Mouse (Mus musculus) forebrain, embryonic 11.5 days (tissue): ENCODE measurements around the gene Hivep3. TPM values are rescaled to one million over a fixed set of nuclear protein-coding genes. Genes with fewer than 3 reads are reported as not detected.

ENCODE experiments used
- ATAC-seq: fragments of 200-750 bp; cut with Nextera tagmentation; replicated peaks from 2 replicates; pipeline ENCODE4 v1.8.0; 2017; ENCODE audit warnings: moderate TSS enrichment; ENCODE audit not compliant: low FRiP score
- DNase-seq: peaks from one replicate; pipeline ENCODE4 v3.0.0-alpha.2; 2017; ENCODE audit warnings: low spot score
- H3K27ac ChIP-seq: fragments of 300-500 bp; sonication (generic); 2 replicates; pipeline ENCODE4 v1.5.1; 2014; ENCODE audit warnings: low read depth, low read length
- H3K27me3 ChIP-seq: fragments of 300-500 bp; sonication (generic); 2 replicates; pipeline ENCODE4 v1.6.1; 2014; ENCODE audit warnings: mild to moderate bottlenecking, low read length, mixed read lengths; ENCODE audit not compliant: control insufficient read depth, insufficient read depth
- H3K36me3 ChIP-seq: fragments of 300-500 bp; sonication (generic); 2 replicates; pipeline ENCODE4 v1.6.1; 2014; ENCODE audit warnings: mild to moderate bottlenecking, low read length, moderate library complexity, mixed read lengths; ENCODE audit not compliant: control insufficient read depth, insufficient read depth
- H3K4me1 ChIP-seq: fragments of 300-500 bp; sonication (generic); replicated peaks from 2 replicates; pipeline ENCODE4 v1.6.1; 2014; ENCODE audit warnings: low read length, mixed read lengths; ENCODE audit not compliant: control insufficient read depth, insufficient read depth
- H3K4me2 ChIP-seq: fragments of 300-500 bp; sonication (generic); 2 replicates; pipeline ENCODE4 v1.6.1; 2014; ENCODE audit warnings: low read depth, mild to moderate bottlenecking, low read length, moderate library complexity, mixed read lengths; ENCODE audit not compliant: severe bottlenecking
- H3K4me3 ChIP-seq: fragments of 300-500 bp; sonication (generic); 2 replicates; pipeline ENCODE4 v1.5.1; 2014; ENCODE audit warnings: low read depth, low read length
- H3K9ac ChIP-seq: fragments of 300-500 bp; sonication (generic); 2 replicates; pipeline ENCODE4 v1.6.1; 2014; ENCODE audit warnings: low read length
- H3K9me3 ChIP-seq: fragments of 300-500 bp; sonication (generic); 2 replicates; pipeline ENCODE4 v1.6.1; 2016; ENCODE audit warnings: low read length, mixed read lengths; ENCODE audit not compliant: control insufficient read depth
- WGBS: fragments of 180-500 bp; shearing (Covaris S2); extraction: QIAGEN DNeasy Blood & Tissue Kit; methylation state at CpG from one replicate; pipeline ENCODE4 v1.1.7; 2014; 5-methylcytosine and 5-hydroxymethylcytosine counted together
- polyA plus RNA-seq: library from polyadenylated mRNA; unstranded; fragments of >200 nt; fragmentation: Nextera tagmentation; extraction: Ambion mirVana; gene quantifications from 2 replicates; pipeline ENCODE4 v1.2.1, GENCODE M21; 2014

Gene Hivep3
- polyA plus RNA-seq, 1 experiment from 2014 or later: 2.2 TPM

DNA sequence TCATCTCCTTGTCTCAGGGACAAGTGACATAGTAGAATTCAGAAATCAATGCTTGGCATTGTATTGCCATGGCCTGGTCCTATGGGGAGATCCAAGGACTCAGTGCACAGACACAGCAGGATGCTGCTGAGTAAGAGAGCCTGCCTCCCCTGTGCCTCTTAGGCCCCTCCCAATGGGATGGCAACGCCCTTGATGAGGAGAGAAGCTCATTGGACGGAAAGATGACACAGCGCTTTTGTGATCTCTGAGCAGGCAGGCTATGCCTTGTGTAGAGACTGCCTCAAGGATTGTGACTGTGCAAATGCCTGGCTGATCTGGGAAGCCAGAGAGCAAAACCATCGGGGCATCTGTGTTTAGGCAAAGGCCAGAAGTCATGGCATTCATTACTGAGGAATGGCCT is 16.6 kb downstream of the Hivep3 start:
- Histone ChIP-seq H3K4me2 (no peak overlapping the region), H3K9me3 (no peaks in the 10 kb centered on the region), H3K4me1 (no peaks in the 10 kb centered on the region), H3K27me3 (no peaks in the 10 kb centered on the region), H3K36me3 (no peaks in the 10 kb centered on the region), H3K9ac (no peak overlapping the region), H3K27ac (no peak overlapping the region), H3K4me3 (no peak overlapping the region)
- ATAC-seq (no peak), DNase-seq (no peak)
- WGBS: 36% methylated on average over 4 of the region's 4 CpGs

DNA sequence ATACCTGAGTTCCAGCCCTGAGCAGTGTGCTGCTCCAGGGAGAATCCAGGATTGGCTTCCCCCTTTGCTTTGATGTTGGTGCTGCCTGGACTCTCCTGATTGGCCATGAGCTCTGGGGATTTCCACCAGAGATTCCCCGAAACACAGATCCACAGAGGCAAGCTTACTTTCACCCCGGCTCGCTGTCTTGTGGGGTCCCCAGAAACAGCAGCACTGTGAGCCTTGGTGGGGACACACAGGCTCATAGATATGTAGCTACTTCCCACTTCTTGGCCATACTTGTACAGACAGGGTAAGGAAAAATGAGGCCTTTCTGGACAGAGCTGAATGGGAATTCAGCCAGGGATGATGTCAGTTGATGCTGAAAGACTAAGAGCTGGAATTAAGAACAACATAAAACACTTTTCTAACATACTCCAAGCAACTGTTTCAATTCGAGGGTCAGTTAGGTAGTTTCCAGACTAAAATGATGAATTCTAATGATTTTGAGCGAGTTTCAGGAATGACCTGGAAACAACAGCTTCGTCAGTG is 17.2 kb downstream of the Hivep3 start:
- 87% methylated on average over 6 of the region's 6 CpGs for WGBS
- H3K9ac ChIP-seq: no peak overlapping the region
- H3K36me3 ChIP-seq: no peaks in the 10 kb centered on the region
- no peaks in the 10 kb centered on the region for H3K4me1 ChIP-seq
- DNase-seq: no peak
- no peak overlapping the region for H3K4me2 ChIP-seq
- no peak overlapping the region for H3K27ac ChIP-seq
- ATAC-seq: no peak
- no peak overlapping the region for H3K4me3 ChIP-seq
- no peaks in the 10 kb centered on the region for H3K27me3 ChIP-seq
- no peaks in the 10 kb centered on the region for H3K9me3 ChIP-seq

DNA sequence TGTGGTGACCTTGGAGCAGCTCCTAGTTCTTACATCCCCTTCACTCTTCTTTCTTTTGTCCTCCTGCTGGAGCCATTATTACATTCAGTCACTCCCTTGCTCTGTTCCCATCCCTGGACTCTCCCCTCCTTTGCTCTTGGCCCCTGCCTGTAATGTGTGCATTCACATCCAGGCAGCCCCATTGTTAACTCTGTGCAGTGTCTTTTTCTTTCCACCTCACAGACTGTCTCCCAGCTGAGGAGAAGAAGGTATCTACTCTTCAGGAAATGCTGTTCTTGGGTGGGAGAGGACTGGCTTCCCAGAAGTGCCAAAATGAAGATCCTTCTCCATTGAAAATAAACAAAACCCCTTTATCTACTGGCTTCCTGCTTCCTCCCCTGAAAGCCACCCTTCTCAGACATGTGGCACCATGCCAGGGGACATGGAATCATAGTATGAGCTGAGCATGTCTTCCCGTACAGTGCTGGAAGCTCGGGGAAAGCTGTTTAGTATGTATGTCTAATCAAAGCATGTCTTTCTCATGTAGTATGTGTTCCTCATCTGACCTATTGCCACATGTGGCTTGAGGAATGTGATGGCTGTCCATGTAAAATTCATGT is 17.9 kb downstream of the Hivep3 start:
- no peak overlapping the region for H3K9ac ChIP-seq
- no peak overlapping the region for H3K4me3 ChIP-seq
- no peaks in the 10 kb centered on the region for H3K27me3 ChIP-seq
- no peak for DNase-seq
- no peak overlapping the region for H3K4me2 ChIP-seq
- H3K36me3 ChIP-seq: no peaks in the 10 kb centered on the region
- no peaks in the 10 kb centered on the region for H3K4me1 ChIP-seq
- H3K9me3 ChIP-seq: no peaks in the 10 kb centered on the region
- no peak overlapping the region for H3K27ac ChIP-seq
- ATAC-seq: no peak
- 83% methylated on average over 2 of the region's 2 CpGs for WGBS

DNA sequence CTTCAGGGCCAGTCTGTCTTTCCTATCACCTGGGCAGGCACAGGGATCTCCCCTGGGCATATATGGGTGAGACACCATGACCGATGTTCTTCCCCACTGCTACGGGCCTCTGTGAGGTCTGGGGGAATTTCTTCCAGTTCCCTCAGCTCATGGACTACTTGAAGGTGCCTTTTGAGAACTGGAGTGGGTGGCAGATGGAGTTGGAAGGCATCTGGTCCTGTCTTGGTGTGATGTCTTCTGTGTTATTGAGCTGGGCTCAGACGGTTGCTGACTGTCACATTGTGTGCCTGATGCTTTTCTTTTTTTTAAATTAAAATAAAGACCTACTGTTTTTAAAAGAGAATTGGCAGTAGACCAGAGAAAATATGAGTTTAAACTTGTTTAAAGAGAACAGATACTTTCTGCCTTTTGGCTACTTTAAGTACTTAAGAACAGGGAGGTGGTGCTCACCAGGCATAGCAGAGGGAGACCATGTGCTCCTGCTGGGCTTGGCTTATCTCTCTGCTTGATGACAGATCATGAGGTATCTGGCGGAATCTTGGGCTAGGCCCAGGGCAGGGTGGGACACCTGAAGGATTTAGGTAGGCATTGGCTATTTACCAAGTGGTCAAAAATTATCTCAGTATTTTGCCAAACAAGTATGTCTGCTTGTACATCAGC is 26.1 kb downstream of the Hivep3 start:
- ATAC-seq (no peak), DNase-seq (no peak)
- WGBS: 85% methylated on average over 4 of the region's 4 CpGs
- H3K36me3 ChIP-seq: no peaks in the 10 kb centered on the region
- no peak overlapping the region for H3K27ac ChIP-seq
- no peak overlapping the region for H3K4me2 ChIP-seq
- H3K9me3 ChIP-seq: no peaks in the 10 kb centered on the region
- H3K4me3 ChIP-seq: no peak overlapping the region
- H3K9ac ChIP-seq: no peak overlapping the region
- H3K27me3 ChIP-seq: no peaks in the 10 kb centered on the region
- no peaks in the 10 kb centered on the region for H3K4me1 ChIP-seq

DNA sequence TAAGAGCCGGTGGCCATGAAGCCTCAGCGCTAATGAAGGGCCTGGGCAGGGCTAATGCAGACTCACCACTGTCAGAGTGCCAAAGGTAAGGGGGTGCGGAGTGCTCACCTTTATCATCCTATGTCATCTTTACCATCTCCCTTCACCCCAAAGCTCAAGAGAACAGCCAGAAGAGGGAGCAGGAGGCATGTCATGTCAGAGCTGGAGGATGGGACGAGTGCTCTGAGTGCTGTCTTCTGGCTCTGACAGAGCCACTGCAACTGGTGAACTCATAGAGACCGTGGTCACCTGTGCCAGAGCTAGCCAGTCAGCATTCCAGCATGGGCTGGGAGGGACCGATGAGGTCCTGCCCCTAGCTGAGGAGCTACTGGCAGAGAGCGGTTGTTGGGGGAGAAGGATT is 27.2 kb downstream of the Hivep3 start:
- Histone ChIP-seq H3K9ac (no peak overlapping the region), H3K4me1 (no peaks in the 10 kb centered on the region), H3K36me3 (no peaks in the 10 kb centered on the region), H3K9me3 (no peaks in the 10 kb centered on the region), H3K27ac (no peak overlapping the region), H3K27me3 (no peaks in the 10 kb centered on the region), H3K4me2 (no peak overlapping the region), H3K4me3 (no peak overlapping the region)
- no peak for ATAC-seq
- 80% methylated on average over 7 of the region's 7 CpGs for WGBS
- no peak for DNase-seq

DNA sequence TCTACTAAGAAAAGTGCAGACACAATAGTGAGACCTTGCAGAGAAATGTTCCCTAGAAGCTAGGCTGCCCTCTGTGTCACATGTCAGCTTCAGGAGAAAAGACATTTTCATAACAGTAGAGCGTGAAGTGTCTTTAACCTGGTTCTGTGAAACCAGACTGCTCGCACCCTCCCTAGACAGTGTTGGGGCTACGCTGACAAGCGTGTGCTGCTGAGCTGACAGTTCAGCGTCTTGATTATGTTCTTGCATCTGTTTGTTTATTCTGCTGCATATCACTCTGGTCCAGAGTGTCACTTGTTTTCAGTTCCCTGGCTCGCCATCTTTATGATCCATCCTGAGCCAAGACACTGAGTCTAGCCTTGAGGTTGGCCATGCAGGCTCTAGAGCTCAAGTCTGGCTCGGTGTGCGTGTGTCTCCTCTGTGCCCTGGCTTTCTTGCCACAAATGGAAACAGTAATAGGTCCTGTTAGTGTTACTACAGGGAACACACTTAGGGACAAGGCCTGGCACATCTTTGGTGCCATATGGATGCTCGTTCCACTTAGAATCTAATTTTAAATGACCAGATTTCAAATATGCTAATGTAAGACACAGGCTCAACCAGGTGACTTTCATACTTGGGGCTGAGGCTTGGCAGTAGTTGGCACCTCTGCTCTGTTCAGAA is 28.0 kb downstream of the Hivep3 start:
- no peak for ATAC-seq
- no peaks in the 10 kb centered on the region for H3K9me3 ChIP-seq
- H3K4me2 ChIP-seq: no peak overlapping the region
- no peak overlapping the region for H3K27ac ChIP-seq
- WGBS: 90% methylated on average over 9 of the region's 9 CpGs
- H3K4me3 ChIP-seq: no peak overlapping the region
- no peak overlapping the region for H3K9ac ChIP-seq
- no peaks in the 10 kb centered on the region for H3K36me3 ChIP-seq
- H3K27me3 ChIP-seq: no peaks in the 10 kb centered on the region
- H3K4me1 ChIP-seq: no peaks in the 10 kb centered on the region
- no peak for DNase-seq

DNA sequence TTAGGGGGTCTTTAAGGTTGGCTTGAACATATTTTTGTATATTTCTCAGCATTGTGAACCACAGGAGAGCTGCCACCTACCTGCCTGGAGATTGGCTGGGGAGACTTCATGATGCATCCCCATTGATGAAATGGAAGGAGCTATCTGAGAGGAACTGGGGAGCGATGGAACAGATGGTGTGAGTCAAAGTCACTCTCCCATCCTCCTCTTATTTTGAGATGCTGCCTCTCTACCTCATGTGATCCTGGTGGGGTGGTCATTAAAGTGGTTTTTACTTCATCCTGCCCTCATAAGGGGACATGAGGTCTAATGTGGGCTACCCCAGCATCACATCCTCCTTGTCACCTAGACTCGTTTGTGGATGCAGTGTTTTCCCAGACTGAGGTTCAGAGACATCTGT is 28.6 kb downstream of the Hivep3 start:
- Histone ChIP-seq H3K36me3 (no peaks in the 10 kb centered on the region), H3K4me3 (no peak overlapping the region), H3K27me3 (no peaks in the 10 kb centered on the region), H3K9me3 (no peaks in the 10 kb centered on the region), H3K9ac (no peak overlapping the region), H3K4me2 (no peak overlapping the region), H3K4me1 (no peaks in the 10 kb centered on the region), H3K27ac (no peak overlapping the region)
- DNase-seq (no peak), ATAC-seq (no peak)
- 85% methylated on average over 2 of the region's 2 CpGs for WGBS

GRCm38 (mm10) chr4:119768046-119768445 is 34.5 kb downstream of the Hivep3 start:
- DNase-seq: no peak
- ATAC-seq: no peak
- WGBS: 87% methylated on average over 3 of the region's 3 CpGs

More at GRCm38 (mm10) chr4:119768046-119768445, 34.5 kb downstream of the Hivep3 start:
- H3K27ac ChIP-seq: no peak overlapping the region
- H3K27me3 ChIP-seq: no peaks in the 10 kb centered on the region
- H3K4me2 ChIP-seq: no peak overlapping the region
- no peaks in the 10 kb centered on the region for H3K9me3 ChIP-seq
- H3K9ac ChIP-seq: no peak overlapping the region
- no peaks in the 10 kb centered on the region for H3K36me3 ChIP-seq
- no peak overlapping the region for H3K4me3 ChIP-seq
- no peaks in the 10 kb centered on the region for H3K4me1 ChIP-seq
